Mouse (Mus musculus) gastrocnemius, postnatal 14 days (tissue): ENCODE measurements around the gene Ttc29. TPM values are rescaled to one million over a fixed set of nuclear protein-coding genes. Genes with fewer than 3 reads are reported as not detected.

Source experiments
- DNase-seq: peaks from one replicate; pipeline ENCODE4 v3.0.0; 2021; ENCODE audit warnings: mixed read lengths
- intact Hi-C: fragments of 180-260 bp; cut with DNase I; formaldehyde crosslinking; loops from one replicate; pipeline ENCODE4 v1.15.1; 2025; ENCODE audit warnings: low total_unique reads
- total RNA-seq, 2 experiments: library from RNA; stranded (reverse); gene quantifications; 2 replicates each; pipeline ENCODE4 v1.2.3; 2021

Gene Ttc29
- total RNA-seq, 2 experiments from 2014 or later = not detected

DNA sequence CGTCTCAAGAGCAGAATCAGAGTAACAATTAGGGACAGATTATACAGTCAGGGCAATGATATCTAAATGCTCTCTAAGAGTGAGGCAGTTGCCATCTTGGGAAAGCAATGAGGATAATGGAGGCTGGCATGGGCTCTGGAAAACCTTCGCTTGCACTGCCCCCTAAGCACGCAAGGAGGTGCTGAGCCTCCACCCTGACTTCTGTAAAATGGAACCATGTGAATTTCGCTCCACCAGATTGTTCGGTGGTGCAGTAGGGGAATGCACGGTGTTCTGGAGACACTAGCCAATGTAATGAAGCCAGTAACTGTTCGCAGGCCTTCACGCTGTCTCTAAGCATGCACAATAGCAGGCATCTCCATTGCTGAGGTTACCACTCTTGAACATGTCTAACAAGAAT lies 63.0 kb downstream of the Ttc29 start:
- no peak for DNase-seq

DNA sequence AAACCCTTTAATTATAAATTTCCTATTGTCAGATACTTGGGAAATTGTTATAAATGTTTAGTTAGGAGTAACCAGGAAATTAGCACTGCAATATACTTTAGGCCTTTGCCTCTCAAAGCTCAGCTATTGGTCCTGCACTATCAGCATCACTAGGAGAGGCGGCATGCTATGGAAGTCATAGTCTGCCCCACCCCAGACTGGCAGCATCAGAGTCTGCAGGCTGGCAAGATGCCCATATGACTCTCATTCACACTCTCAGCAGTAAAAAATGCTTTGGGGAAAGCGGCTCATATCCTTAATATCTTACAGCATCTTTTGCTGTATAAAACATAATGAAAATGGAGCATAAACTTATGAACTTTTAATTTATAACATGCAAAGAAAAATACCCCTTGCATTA lies 64.3 kb downstream of the Ttc29 start:
- DNase-seq = no peak
- intact Hi-C loops = no loop called here

More for the DNA sequence above, 63.0 kb downstream of the Ttc29 start:
- intact Hi-C loops = no loop called here

DNA sequence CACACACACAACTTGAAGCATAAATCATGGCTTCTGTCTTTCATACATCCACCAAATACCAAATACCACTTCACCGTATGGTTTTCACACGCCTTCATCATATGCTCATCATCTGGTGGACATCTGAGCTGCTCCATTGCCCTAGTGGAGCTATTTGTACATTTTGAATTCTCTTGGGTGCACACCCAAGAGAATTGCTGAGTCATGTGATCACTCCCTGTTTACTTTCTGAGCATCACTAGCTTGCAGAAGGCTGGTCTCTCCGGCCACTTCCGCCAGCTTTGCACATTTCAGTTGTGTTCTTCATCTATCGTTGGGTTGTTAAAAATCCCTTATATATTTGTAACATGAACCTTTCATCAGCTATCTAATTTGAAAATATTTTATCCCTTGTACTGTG lies 65.5 kb downstream of the Ttc29 start:
- intact Hi-C loops = no loop called here
- no peak for DNase-seq

DNA sequence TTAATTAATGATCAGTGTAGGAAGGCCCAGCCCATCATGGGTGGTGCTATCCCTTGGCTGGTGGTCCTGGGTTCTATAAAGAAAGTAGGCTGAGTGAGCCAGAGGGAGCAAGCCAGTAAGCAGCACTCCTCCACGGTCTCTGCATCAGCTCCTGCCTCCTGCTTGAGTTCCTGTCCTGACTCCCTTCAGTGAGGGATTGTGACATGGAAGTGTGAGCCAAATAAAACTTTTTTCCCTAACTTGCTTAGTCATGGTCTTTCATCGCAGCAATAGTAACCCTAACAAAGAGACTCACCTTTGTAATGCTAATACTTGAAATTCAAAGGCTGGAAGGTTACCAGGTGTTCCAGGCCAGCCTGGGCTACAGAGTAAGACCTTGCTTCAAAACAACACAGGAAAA lies 71.7 kb downstream of the Ttc29 start:
- intact Hi-C loops = no loop called here
- DNase-seq = no peak

DNA sequence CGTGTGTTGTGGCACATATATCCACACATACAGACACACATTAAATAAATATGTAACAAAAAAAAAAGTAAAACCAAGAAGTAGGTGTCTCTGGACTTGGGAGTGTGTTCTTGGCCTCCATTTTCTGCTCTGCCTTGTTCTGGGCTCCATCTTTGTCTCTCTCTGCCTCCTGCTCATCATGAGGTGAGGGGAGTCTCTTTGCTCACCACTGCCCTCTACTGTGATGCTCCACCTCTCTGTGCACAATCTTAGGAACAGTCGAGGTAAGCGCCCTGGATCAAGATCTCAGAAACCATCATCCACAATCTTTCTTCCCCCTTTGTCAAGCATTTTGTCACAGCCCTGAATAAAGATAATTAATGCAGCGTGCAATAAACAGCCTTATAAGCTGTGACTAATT lies 72.3 kb downstream of the Ttc29 start:
- intact Hi-C loops = no loop called here
- DNase-seq = no peak

DNA sequence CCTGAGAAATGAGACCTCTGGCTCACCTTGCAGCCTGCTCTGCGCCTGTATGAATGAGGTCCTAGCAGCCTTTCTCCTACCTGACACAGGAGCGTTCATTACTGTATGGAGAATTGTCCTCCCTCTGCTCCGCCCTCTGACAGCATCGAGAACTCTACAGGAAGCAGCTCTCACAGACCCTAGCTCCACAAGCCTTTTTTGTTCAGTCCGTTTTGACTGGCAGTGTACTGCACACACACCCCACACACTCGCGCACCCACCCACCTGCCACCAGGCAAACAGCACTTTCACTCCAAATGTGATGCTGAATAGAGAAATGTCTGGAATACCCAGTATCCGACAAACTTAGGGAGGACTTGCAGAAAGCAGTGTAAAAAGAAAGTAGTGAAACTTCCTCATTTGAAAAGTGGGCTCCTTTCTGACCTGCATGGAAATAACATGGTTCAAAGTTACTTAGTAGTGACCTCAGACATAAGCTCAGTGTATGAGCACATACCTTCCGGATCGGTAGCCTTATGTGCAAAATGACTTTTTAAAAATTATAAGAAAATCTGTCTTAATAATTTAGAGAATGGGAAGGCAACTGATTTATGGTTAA lies 76.4 kb downstream of the Ttc29 start:
- intact Hi-C loops = no loop called here
- no peak for DNase-seq

DNA sequence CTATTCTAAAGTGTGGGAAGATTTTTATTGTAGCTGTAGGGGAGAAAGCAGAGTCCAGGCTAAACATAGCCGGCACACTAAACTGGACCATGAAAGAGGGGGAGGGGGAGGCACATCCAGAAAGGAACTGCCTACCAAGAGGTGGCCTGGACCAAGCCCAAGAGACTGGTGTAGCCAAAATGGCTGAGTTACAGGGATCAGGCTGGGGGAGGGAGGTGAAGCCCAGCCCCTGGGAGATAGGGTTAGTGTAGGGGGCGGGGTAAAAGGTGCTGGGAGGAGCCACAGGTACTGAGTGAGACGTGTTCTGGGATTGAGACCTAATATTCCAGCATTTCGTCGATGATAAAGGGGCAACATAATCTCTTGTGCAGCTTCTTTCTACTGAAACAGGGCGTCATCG lies 77.2 kb downstream of the Ttc29 start:
- intact Hi-C loops = no loop called here
- no peak for DNase-seq

DNA sequence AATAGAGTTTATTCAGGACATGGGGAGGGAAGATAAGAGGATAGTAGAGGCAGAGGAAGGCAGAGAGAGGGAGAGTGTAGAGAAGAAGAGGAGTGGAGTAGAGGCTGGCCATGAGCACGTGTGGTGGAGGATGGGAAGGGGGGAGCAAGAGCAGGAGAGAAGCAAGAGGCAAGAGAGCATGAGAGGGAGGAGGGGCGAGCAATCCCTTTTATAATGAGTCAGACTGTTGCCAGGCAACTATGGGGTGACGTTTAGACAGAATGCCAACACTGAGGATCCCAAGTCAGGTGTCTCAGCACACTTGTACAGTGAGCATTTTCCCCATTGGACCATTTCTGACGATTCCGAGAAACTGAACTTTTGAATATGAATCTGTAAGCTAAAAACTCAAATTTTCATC lies 82.4 kb downstream of the Ttc29 start:
- no peak for DNase-seq
- intact Hi-C loops = no loop called here

DNA sequence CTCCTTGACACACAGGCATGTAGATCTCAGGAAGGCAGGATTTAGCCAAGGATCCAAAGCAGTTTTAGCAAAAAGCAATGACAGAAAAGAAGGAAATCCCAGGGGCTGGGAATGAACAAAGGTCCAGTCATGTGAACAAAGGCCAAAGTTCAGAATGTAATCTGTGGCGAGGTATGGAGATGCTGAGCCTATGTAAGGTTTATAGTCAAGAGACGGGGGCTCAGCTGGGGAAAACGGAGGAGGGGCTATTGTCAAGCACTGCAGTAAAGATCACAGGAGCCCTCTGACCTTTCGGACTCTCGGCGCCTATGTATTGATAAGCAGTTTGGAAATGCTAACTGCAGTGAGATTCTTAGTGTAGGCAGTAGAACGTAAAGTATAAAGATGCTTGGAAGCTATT lies 90.5 kb downstream of the Ttc29 start:
- intact Hi-C loops = no loop called here
- DNase-seq = no peak

DNA sequence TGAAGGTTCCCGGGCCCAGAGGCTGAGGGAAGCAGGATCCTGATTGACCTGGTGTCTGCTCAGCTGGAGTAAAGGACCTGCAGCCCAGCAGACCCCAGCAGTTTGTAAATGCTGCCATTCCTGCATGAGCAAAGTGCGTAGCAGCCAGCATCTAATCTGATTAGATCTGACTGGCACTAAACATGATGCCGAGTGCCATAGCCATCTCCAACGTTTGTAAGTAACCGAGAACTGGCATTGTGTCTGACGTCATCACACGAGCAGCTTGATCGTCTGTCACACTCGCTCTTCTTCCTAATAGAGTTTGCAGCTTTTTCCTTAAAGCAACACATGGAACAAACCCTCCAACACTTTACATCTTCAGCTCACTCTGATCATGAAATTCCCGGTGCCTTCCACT lies 93.5 kb downstream of the Ttc29 start:
- no peak for DNase-seq
- intact Hi-C loops = no loop called here

DNA sequence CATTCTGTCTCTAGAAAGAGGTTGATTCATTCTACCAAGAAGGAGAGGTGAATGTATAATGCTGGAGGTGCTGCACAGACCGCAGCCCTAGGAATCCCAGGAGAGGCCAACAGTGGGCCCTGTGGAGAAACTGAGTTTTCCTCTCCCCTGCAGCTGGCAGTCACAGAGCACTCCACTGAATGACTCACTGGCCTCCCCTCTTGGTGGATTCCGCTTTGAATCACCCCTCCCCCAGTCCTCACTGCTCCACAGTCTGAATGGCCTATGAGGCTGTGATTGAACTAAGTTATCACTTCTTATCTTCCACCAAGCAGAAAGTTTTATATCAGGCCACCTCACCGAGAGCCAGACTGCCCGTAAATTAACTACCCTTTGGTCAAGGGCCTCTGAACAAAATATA lies 94.0 kb downstream of the Ttc29 start:
- intact Hi-C loops = no loop called here
- no peak for DNase-seq

DNA sequence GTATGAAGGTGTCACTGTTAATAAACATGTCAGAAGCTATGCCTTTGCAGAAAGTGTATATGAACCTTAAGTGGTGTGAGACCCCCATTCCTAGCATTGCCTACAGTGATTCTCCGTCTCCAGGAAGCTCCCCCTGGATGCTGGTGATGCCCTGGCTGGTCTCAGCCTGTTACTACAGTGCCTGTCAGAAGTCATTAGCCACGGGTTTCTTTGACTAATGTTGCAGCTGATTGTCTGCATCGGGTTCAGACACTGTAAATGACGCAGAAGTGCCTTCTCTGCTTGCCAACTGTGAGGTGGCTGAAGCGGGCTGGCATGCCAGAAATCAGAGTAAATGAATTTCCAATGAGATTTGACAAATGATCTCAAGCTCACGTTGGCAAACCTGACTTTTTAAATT lies 96.4 kb downstream of the Ttc29 start:
- intact Hi-C loops = no loop called here

DNA sequence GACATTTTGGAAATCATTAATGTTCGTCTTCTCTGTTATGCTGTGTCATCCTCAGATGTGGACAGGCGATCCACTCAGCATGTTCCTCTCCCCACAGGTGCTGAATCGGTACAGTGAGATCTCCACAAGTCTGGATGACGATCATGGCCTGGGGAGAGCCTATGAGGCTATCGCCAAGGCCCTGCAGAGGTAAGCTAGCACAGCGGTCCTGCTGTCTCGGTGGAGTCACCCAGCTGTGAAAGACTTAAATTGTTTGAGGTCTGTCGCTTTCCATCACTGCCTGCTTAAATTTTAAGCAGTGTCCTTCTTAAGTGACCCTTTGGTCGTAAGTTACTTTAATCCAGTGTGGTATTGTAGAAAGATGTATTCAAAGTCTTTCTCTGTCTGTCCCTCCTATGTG lies 102.5 kb downstream of the Ttc29 start:
- no peak for DNase-seq
- intact Hi-C loops = no loop called here

More for the DNA sequence above, 96.4 kb downstream of the Ttc29 start:
- no peak for DNase-seq

DNA sequence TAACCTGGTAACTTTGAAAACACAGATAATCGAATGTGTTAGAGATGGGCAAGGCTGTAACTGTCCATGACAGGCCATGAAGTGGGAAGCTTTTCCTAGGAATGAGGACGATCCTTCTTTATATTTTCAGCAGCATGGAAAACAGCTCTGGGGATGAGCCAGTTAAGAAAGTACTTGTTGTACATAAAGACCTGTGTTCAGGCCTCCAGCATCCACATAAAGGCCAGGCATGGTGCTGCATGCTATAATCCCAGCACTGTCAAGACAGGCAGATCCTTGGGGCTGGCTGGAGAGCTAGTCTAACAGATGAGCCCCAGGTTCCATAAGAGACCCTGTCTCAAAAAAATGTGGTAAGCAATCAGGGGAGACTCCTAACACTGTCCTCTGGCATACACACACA lies 104.6 kb downstream of the Ttc29 start:
- no peak for DNase-seq
- intact Hi-C loops = no loop called here

DNA sequence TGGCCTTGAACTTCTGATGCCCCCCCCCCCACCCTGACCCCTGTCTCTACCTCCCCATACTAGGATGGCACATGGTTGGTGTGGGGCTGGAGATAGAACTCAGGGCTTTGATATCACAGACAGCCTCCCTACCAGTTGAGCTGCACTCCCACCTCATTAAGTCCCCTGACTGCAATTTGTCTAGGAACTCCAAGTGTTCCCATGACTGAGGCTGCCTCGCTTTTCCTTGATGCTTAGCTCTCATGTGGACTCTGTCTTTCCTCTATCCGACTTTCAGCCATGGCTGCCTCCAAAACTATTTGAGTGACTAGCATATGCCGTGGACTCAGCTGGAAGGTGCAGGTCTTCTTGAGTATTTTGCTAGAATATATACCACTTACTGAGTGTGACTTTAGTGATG lies 110.3 kb downstream of the Ttc29 start:
- no peak for DNase-seq
- intact Hi-C loops = no loop called here

DNA sequence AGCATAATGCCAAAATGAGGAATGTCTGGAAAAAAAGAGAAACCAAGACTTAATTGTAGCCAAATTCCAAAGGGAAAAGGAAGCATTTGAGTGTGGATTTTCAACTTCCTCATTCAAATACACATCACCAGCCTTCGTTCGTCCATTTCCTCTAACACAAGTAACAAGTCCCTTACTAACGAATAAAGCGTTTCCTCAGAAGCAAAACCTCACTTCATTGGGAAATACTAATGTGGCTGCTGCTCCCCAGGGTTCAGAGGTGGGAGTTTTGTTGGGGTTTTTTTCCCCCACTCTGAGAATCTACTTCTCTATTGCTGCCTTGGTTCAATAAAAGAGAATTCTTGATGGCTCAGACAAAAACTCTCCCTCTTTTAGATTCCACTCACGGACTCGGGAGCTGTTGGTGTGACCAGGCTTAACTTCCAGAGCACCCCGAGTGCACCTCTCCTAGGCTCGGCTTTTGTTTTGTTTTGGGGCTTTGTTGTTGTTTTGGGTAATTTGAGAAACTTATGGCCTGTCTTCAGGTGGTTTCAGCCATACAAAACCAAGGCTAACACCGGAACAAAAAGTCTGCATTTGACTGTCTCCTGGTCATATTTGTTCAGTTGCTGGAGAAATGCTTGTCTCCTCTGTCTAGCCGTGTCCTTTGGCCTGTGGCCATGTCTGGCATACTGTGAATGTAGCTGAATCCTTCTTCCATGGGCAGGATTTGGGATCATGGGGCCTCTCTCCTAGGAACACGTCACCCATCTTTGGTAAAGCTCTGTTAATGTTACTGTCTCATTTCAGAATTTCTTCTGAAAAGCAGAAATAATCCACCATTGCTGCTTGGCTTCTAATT lies 127.8 kb downstream of the Ttc29 start:
- intact Hi-C loops = no loop called here
- peak; percentile 14 for DNase-seq

DNA sequence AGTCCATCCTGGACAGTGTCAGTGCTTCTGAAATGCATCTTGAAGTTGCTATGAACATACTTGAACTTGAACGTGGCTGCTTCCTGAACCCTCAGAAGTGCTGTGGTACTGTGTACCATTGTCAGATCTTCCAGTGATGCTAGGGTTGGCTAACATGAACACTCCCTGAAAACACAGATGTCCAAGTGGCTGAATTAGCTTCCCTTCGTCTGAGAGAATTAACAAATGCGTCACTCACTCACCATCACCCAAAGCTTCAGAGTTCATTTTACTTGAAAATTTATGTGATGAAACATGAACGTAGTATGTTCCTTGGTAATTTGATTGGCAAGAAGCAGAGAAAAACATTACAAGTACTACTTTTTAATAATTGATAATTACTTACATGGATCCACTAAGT lies 129.1 kb downstream of the Ttc29 start:
- intact Hi-C loops = no loop called here
- no peak for DNase-seq

DNA sequence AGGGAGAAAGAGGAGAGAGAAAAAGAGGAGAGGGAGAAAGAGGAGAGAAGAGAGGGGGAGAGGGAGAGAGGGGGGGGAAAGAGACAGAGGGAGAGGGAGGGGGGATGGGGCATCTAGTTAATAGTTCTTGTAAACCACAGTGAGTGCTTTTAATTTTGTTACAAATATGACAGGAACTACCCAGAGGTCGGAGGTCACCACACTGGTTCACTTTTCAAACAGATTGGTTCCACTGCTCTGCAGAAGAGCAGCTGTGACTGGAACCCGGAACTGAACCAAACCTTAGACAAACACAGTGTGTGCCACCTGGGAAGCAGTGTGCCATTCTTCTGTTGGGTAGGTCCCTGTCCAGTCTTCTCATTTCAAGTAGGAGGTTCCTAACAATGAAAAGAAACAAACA lies 130.9 kb downstream of the Ttc29 start:
- intact Hi-C loops = no loop called here
- no peak for DNase-seq

DNA sequence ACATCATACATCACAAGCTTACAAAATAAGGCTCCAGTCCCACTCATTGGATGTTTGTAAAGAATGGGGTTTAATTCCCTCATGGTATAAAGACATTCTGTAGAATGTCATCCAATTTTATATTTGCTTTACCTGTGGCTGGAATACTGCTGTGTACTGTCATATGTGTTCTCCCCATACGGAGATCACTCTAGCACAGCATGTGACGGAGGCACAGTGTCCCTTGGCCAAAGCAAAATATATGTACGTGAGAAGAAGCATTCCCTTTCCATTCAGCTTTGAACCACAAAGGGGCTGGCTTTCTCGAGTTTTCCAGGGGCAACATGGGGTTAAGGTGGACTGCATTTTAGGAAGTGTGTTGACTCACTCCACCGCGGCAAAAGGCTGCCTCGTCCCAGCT lies 132.6 kb downstream of the Ttc29 start:
- intact Hi-C loops = no loop called here
- DNase-seq = no peak

DNA sequence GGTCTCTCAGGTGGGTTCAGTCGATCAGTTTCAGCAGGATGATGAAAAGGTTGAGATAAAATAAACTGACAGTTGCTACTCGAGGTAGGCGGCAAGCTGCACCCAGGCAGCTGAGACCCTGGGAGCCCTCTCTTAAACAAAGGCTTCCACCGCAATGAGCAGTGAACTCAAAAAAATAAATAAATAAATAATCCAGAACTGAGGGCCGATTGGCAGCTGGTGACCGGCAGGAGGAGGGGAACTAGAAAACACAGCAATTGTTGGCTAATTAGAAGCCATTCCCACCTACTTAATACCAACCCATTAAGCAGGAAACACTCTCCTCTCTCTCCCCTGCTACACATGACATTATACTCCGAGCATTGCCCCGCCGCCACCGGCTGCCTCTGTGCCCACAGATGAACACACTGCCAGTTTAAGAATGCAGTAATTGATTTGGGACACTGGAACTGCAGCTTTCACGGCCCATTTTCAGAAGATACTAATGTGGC lies 133.1 kb downstream of the Ttc29 start:
- intact Hi-C loops = no loop called here
- no peak for DNase-seq

DNA sequence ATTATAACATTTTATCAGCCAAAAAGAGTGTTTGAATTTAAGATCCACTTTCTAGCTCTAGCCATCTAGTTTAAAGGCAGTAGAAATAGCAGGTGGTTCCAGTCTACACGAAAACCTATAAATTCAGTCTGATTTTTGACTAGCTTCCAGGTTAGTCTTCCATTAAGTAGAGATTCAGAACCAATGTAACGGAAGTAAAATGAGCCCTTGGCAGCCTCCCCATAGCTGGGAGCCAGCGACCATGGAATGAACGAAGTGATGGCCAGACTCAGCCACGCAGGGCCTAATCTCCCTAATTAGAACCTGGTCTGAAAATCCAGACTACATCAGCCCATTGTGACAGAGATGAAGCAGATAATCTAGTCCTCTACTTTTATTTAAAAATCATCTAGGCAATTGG lies 140.8 kb downstream of the Ttc29 start:
- intact Hi-C loops = no loop called here
- DNase-seq = no peak
